Mouse (Mus musculus): ENCODE measurements around the gene Agap2. TPM values are rescaled to one million over a fixed set of nuclear protein-coding genes. Genes with fewer than 3 reads are reported as not detected.
"Not testable (repeated sequence)": the region's sequence is repeated elsewhere in the genome, so short reads cannot be mapped to it uniquely, and the experiment has no call there.

Agap2 gene
- polyA plus RNA-seq, 2 experiments: 0.57 to 3.0 TPM

- Histone ChIP-seq H3K27ac (no peak overlapping the region), H3K27me3 (ENCODE audit: control insufficient read depth, insufficient read depth, low read length) (no peaks in the 10 kb centered on the region), H3K36me3 (replicated peaks; ENCODE audit: control insufficient read depth, insufficient read depth, low read depth) (peaks cover 16% of the 10 kb centered on the region), H3K9me3 (ENCODE audit: control insufficient read depth, low read length) (no peaks in the 10 kb centered on the region), H3K4me3 (ENCODE audit: insufficient read depth in 1 of 2, low read depth in 2 of 2, low read length in 2 of 2) (peak overlapping the region; percentile 59 to 89; a peak in 3 of 4 replicates), H3K4me2 (ENCODE audit: low read depth) (peak overlapping the region; percentile 75), H3K9ac (replicated peaks) (no peak overlapping the region), H3K4me1 (replicated peaks; ENCODE audit: control insufficient read depth in 2 of 2, insufficient read depth in 2 of 2, low read length in 1 of 2) (peaks cover 0 to 21% of the 10 kb centered on the region in 2 experiments; a peak in 3 of 4 replicates)
- DNase-seq (ENCODE audit: low read depth in 3 of 3, low spot score in 3 of 3) (no peak), ATAC-seq (ENCODE audit: insufficient read depth) (no peak)
- 52% methylated on average over 9 of the region's 9 CpGs for WGBS (ENCODE audit: insufficient replicate concordance)
- no peak for TF ChIP-seq CTCF (IDR thresholded peaks at IDR 0.05; ENCODE audit: low read depth)
- TF ChIP-seq EP300 (IDR thresholded peaks at IDR 0.05; ENCODE audit: low read depth): no peak
These were observed 3.9 kb upstream of the Agap2 start for GRCm38 (mm10) chr10:127071203-127071602.

- H3K27me3 ChIP-seq (ENCODE audit: control insufficient read depth, insufficient read depth, low read length); H3K4me2 ChIP-seq (ENCODE audit: low read depth); ATAC-seq (ENCODE audit: insufficient read depth); H3K36me3 ChIP-seq (replicated peaks; ENCODE audit: control insufficient read depth, insufficient read depth, low read depth); DNase-seq (ENCODE audit: low read depth in 3 of 3, low spot score in 3 of 3); H3K9ac ChIP-seq (replicated peaks); H3K9me3 ChIP-seq (ENCODE audit: control insufficient read depth, low read length); H3K27ac ChIP-seq; H3K4me3 ChIP-seq (ENCODE audit: insufficient read depth in 1 of 2, low read depth in 2 of 2, low read length in 2 of 2): not testable (repeated sequence)
- H3K4me1 ChIP-seq (replicated peaks; ENCODE audit: control insufficient read depth in 2 of 2, insufficient read depth in 2 of 2, low read length in 1 of 2): peaks cover 0 to 28% of the 10 kb centered on the region in 2 experiments; a peak in 3 of 4 replicates
- peak; percentile 21; the same call in 1 of the 2 replicates for TF ChIP-seq CTCF (IDR thresholded peaks at IDR 0.05; ENCODE audit: low read depth)
- WGBS (ENCODE audit: insufficient replicate concordance): 74% methylated on average over 4 of the region's 4 CpGs
These were observed 2.8 kb upstream of the Agap2 start for GRCm38 (mm10) chr10:127072270-127072669.

- ATAC-seq (ENCODE audit: insufficient read depth); H3K36me3 ChIP-seq (replicated peaks; ENCODE audit: control insufficient read depth, insufficient read depth, low read depth); H3K4me2 ChIP-seq (ENCODE audit: low read depth); H3K9ac ChIP-seq (replicated peaks); H3K9me3 ChIP-seq (ENCODE audit: control insufficient read depth, low read length); DNase-seq (ENCODE audit: low read depth in 3 of 3, low spot score in 3 of 3); H3K27ac ChIP-seq; H3K4me3 ChIP-seq (ENCODE audit: insufficient read depth in 1 of 2, low read depth in 2 of 2, low read length in 2 of 2); H3K27me3 ChIP-seq (ENCODE audit: control insufficient read depth, insufficient read depth, low read length): not testable (repeated sequence)
- peaks cover 0 to 28% of the 10 kb centered on the region in 2 experiments; a peak in 3 of 4 replicates for H3K4me1 ChIP-seq (replicated peaks; ENCODE audit: control insufficient read depth in 2 of 2, insufficient read depth in 2 of 2, low read length in 1 of 2)
- WGBS (ENCODE audit: insufficient replicate concordance): 54% methylated on average over 2 of the region's 2 CpGs
These were observed 2.1 kb upstream of the Agap2 start for GRCm38 (mm10) chr10:127072969-127073368.

GRCm38 (mm10) chr10:127073981-127074380, 1.1 kb upstream of the Agap2 start:
- no peak for ATAC-seq (ENCODE audit: insufficient read depth)
- no peak for DNase-seq (ENCODE audit: low read depth in 3 of 3, low spot score in 3 of 3)
- Histone ChIP-seq H3K27me3 (ENCODE audit: control insufficient read depth, insufficient read depth, low read length) (peaks cover 9% of the 10 kb centered on the region), H3K27ac (no peak overlapping the region), H3K9me3 (ENCODE audit: control insufficient read depth, low read length) (no peaks in the 10 kb centered on the region), H3K4me3 (ENCODE audit: insufficient read depth in 1 of 2, low read depth in 2 of 2, low read length in 2 of 2) (no peak overlapping the region), H3K9ac (replicated peaks) (no peak overlapping the region), H3K4me1 (replicated peaks; ENCODE audit: control insufficient read depth in 2 of 2, insufficient read depth in 2 of 2, low read length in 1 of 2) (peaks cover 0 to 21% of the 10 kb centered on the region in 2 experiments; a peak in 3 of 4 replicates), H3K36me3 (replicated peaks; ENCODE audit: control insufficient read depth, insufficient read depth, low read depth) (no peaks in the 10 kb centered on the region), H3K4me2 (ENCODE audit: low read depth) (no peak overlapping the region)
- TF ChIP-seq EP300 (IDR thresholded peaks at IDR 0.05; ENCODE audit: low read depth) (no peak), CTCF (IDR thresholded peaks at IDR 0.05; ENCODE audit: low read depth) (no peak)
- WGBS (ENCODE audit: insufficient replicate concordance): 78% methylated on average over 1 of the region's 1 CpGs

GRCm38 (mm10) chr10:127075651-127076050, 567 bp downstream of the Agap2 start:
- ATAC-seq (ENCODE audit: insufficient read depth): no peak
- Histone ChIP-seq H3K4me2 (ENCODE audit: low read depth) (peak overlapping the region; percentile 52), H3K27ac (no peak overlapping the region), H3K4me1 (replicated peaks; ENCODE audit: control insufficient read depth in 2 of 2, insufficient read depth in 2 of 2, low read length in 1 of 2) (peaks cover 0 to 14% of the 10 kb centered on the region in 2 experiments; a peak in 3 of 4 replicates), H3K27me3 (ENCODE audit: control insufficient read depth, insufficient read depth, low read length) (peaks cover 25% of the 10 kb centered on the region), H3K36me3 (replicated peaks; ENCODE audit: control insufficient read depth, insufficient read depth, low read depth) (no peaks in the 10 kb centered on the region), H3K9me3 (ENCODE audit: control insufficient read depth, low read length) (no peaks in the 10 kb centered on the region), H3K9ac (replicated peaks) (no peak overlapping the region), H3K4me3 (ENCODE audit: insufficient read depth in 1 of 2, low read depth in 2 of 2, low read length in 2 of 2) (peak overlapping the region; percentile 32 to 38)
- 19% methylated on average over 8 of the region's 8 CpGs for WGBS (ENCODE audit: insufficient replicate concordance)
- TF ChIP-seq EP300 (IDR thresholded peaks at IDR 0.05; ENCODE audit: low read depth) (no peak), CTCF (IDR thresholded peaks at IDR 0.05; ENCODE audit: low read depth) (no peak)
- DNase-seq (ENCODE audit: low read depth in 3 of 3, low spot score in 3 of 3): no peak
